Mouse (Mus musculus): ENCODE measurements around the gene Cts7. TPM values are rescaled to one million over a fixed set of nuclear protein-coding genes. Genes with fewer than 3 reads are reported as not detected.

The Cts7 gene
- not detected in 2 replicates for total RNA-seq (2015; ENCODE audit: low replicate concordance)
- not detected in 2 replicates for total RNA-seq (2017; ENCODE audit: low replicate concordance)

DNA sequence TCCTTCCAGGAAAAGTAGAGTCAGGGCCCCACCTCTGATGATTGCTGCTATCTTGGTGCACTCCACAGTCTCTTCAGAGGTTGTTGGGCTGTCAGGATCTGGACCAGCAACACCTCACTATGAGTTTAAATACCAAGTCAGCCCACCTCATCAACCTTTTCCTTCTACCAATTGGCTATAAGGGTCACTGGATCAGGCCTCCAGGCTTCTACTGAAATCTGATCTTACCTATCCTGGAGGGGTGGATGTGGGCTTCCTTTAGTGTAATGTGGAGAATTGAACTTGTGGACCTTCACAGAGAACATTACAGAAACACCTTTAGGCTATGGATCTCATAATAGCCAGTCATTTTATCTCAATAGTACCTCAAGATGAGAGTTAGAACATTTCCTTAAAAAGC is at the start of gene Cts7:
Gene Cts7, minus strand, starts transcription at position 101 of the 400 bp plus-strand sequence.
- ATAC-seq (replicated peaks; ENCODE audit: low FRiP score, poor library complexity, severe bottlenecking), result no peak

Other genes starting within 250 kb of the Cts7 start
- not detected in 2 replicates for gene Ctsr, start 193.9 kb downstream of the Cts7 start, total RNA-seq (2015; ENCODE audit: low replicate concordance)
- gene Ctsr, start 193.9 kb downstream of the Cts7 start, total RNA-seq (2017; ENCODE audit: low replicate concordance), result not detected in 2 replicates
- gene Cts6, start 154.8 kb downstream of the Cts7 start, total RNA-seq (2015; ENCODE audit: low replicate concordance), result not detected in 2 replicates
- not detected in 2 replicates for gene Cts6, start 154.8 kb downstream of the Cts7 start, total RNA-seq (2017; ENCODE audit: low replicate concordance)
- gene Cts8, start 102.8 kb downstream of the Cts7 start, total RNA-seq (2015; ENCODE audit: low replicate concordance), result not detected in 2 replicates
- not detected in 2 replicates for gene Cts8, start 102.8 kb downstream of the Cts7 start, total RNA-seq (2017; ENCODE audit: low replicate concordance)
- not detected in 2 replicates for gene Gm49398, start 69.4 kb downstream of the Cts7 start, total RNA-seq (2015; ENCODE audit: low replicate concordance)
- gene Gm49398, start 69.4 kb downstream of the Cts7 start, total RNA-seq (2017; ENCODE audit: low replicate concordance), result not detected in 2 replicates
- gene Ctsm, start 183.6 kb upstream of the Cts7 start, total RNA-seq (2015; ENCODE audit: low replicate concordance), result not detected in 2 replicates
- not detected in 2 replicates for gene Ctsm, start 183.6 kb upstream of the Cts7 start, total RNA-seq (2017; ENCODE audit: low replicate concordance)
- gene Gm49352, start 210.0 kb upstream of the Cts7 start, total RNA-seq (2015; ENCODE audit: low replicate concordance), result not detected in 2 replicates
- not detected in 2 replicates for gene Gm49352, start 210.0 kb upstream of the Cts7 start, total RNA-seq (2017; ENCODE audit: low replicate concordance)
- not detected in 2 replicates for gene Cts3, start 211.9 kb upstream of the Cts7 start, total RNA-seq (2015; ENCODE audit: low replicate concordance)
- not detected in 2 replicates for gene Cts3, start 211.9 kb upstream of the Cts7 start, total RNA-seq (2017; ENCODE audit: low replicate concordance)

Measured in erythroblast, adult 5-6 weeks (primary cell).